ENCODE assay signal across 18 mouse cellular contexts in the genomic region with DNA sequence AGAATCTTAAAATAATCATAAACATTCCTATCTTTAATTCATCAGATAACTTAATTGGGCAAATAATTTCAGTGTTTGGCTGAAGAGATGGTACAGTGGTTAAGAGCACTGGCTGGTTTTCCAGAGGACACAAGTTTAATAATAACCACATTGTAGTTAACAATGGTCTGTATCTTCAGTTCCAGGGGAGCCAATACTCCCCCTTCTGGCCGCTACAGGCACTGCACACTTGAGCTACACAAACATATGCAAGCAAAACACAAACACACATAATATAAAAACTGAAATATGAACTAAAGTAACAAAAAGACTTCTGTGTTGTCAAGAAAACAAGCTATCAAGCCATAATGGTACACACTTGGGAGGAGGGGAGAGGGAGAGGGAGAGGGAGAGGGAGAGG.
DNase-seq lines count a peak whose midpoint lies in the region; ATAC-seq and TF ChIP-seq lines count a peak whose summit lies in the region.
"Had no signal": no experiment of that assay in that cellular context is flagged by ENCODE, and none has a peak within 500 bp of the region (broad histone marks: within the 10 kb centered on the region; RNA-seq: fewer than 3 reads in every experiment).

No protein-coding gene starts in this region.

- TF ChIP-seq CTCF in forebrain, postnatal 0 days (IDR thresholded peaks at IDR 0.05; ENCODE audit: low read depth), result 0 out of 2 replicates have a peak, but pooled peaks have one; percentile 9
- peak; percentile 56 for TF ChIP-seq CTCF in layer of hippocampus, adult 2 months (conservative IDR thresholded peaks at IDR 0.05)

- 68% methylated on average over 1 of the region's 1 CpGs for WGBS in forebrain, postnatal 0 days
- 62% methylated on average over 1 of the region's 1 CpGs for WGBS in forebrain, embryonic 14.5 days

- H3K27me3 ChIP-seq in forebrain, postnatal 0 days (ENCODE audit: insufficient read depth, low read length), result no peaks in the 10 kb centered on the region
- no peaks in the 10 kb centered on the region for H3K27me3 ChIP-seq in forebrain, embryonic 14.5 days (replicated peaks; ENCODE audit: control insufficient read depth, insufficient read depth, low read length)
- H3K27me3 ChIP-seq: kidney, embryonic 15.5 days; limb, embryonic 13.5 days had no signal

- no peak overlapping the region for H3K27ac ChIP-seq in forebrain, postnatal 0 days (ENCODE audit: low read depth, low read length)
- no peak overlapping the region for H3K27ac ChIP-seq in forebrain, embryonic 14.5 days (ENCODE audit: low read depth, low read length)
- H3K27ac ChIP-seq in layer of hippocampus, adult 2 months, result no peak overlapping the region
- H3K27ac ChIP-seq: embryonic facial prominence, embryonic 10.5 days; hindbrain, embryonic 10.5 days; kidney, embryonic 15.5 days; limb, embryonic 13.5 days had no signal

- H3K4me1 ChIP-seq in forebrain, postnatal 0 days (ENCODE audit: insufficient read depth), result no peaks in the 10 kb centered on the region
- no peaks in the 10 kb centered on the region for H3K4me1 ChIP-seq in forebrain, embryonic 14.5 days (ENCODE audit: control insufficient read depth, insufficient read depth, low read length)
- H3K4me1 ChIP-seq: embryonic facial prominence, embryonic 10.5 days; hindbrain, embryonic 10.5 days; kidney, embryonic 15.5 days; limb, embryonic 13.5 days had no signal

- H3K4me3 ChIP-seq in forebrain, postnatal 0 days (ENCODE audit: low read depth, low read length), result no peak overlapping the region
- H3K4me3 ChIP-seq in forebrain, embryonic 14.5 days (ENCODE audit: low read depth, low read length), result no peak overlapping the region
- H3K4me3 ChIP-seq in layer of hippocampus, adult 2 months, result no peak overlapping the region
- H3K4me3 ChIP-seq: embryonic facial prominence, embryonic 10.5 days; hindbrain, embryonic 10.5 days; kidney, embryonic 15.5 days; limb, embryonic 13.5 days had no signal

- no peak overlapping the region for H3K9ac ChIP-seq in forebrain, postnatal 0 days
- no peak overlapping the region for H3K9ac ChIP-seq in forebrain, embryonic 14.5 days (ENCODE audit: low read length)
- H3K9ac ChIP-seq: kidney, embryonic 15.5 days; limb, embryonic 13.5 days had no signal

- no peak overlapping the region for H3K4me2 ChIP-seq in forebrain, postnatal 0 days (ENCODE audit: low read depth)
- no peak overlapping the region for H3K4me2 ChIP-seq in forebrain, embryonic 14.5 days (ENCODE audit: low read length)
- H3K4me2 ChIP-seq: kidney, embryonic 15.5 days; limb, embryonic 13.5 days had no signal

- no peaks in the 10 kb centered on the region for H3K9me3 ChIP-seq in forebrain, postnatal 0 days (ENCODE audit: low read length)
- no peaks in the 10 kb centered on the region for H3K9me3 ChIP-seq in forebrain, embryonic 14.5 days (replicated peaks; ENCODE audit: control insufficient read depth, low read length)
- H3K9me3 ChIP-seq: embryonic facial prominence, embryonic 10.5 days; hindbrain, embryonic 10.5 days; kidney, embryonic 15.5 days; limb, embryonic 13.5 days had no signal

- no peak for DNase-seq in forebrain, postnatal 0 days
- DNase-seq in forebrain, embryonic 14.5 days (ENCODE audit: low spot score), result no peak
- no peak for DNase-seq in layer of hippocampus, adult 2 months (ENCODE audit: low spot score in 2 of 2)
- no peak for DNase-seq in layer of hippocampus, postnatal 10 days (ENCODE audit: low spot score in 2 of 2)
- peak; percentile 50 to 51 for DNase-seq in B cell, adult 2 months
- peak; percentile 26 for DNase-seq in R1 (ENCODE audit: low read depth, low spot score)
- no peak for DNase-seq in urinary bladder, adult 18-20 months (ENCODE audit: low spot score in 2 of 2)
- DNase-seq in thymus, postnatal 10 days (ENCODE audit: low spot score in 2 of 2), result no peak
- DNase-seq: cerebellum, adult 8-10 months; gastrocnemius, postnatal 25 days; layer of hippocampus, postnatal 36 days; retina, postnatal 1 day; thymus, postnatal 36 days had no signal

- no peaks in the 10 kb centered on the region for H3K36me3 ChIP-seq in forebrain, postnatal 0 days (ENCODE audit: insufficient read depth)
- H3K36me3 ChIP-seq in forebrain, embryonic 14.5 days (ENCODE audit: control insufficient read depth, insufficient read depth, low read length), result no peaks in the 10 kb centered on the region
- H3K36me3 ChIP-seq: embryonic facial prominence, embryonic 10.5 days; hindbrain, embryonic 10.5 days; kidney, embryonic 15.5 days; limb, embryonic 13.5 days had no signal

- no peak for ATAC-seq in forebrain, postnatal 0 days
- ATAC-seq in forebrain, embryonic 14.5 days, result no peak
- ATAC-seq: inflammation-experienced regulatory T-cells, adult 6 months had no signal

Comparison
In these comparisons a context has a peak if more than half of its experiments do, and no peak if none do; other contexts are left out.
1. DNase-seq: peak in B cell, adult 2 months (2 of 2) and R1 (single experiment); none in forebrain, postnatal 0 days (single experiment), forebrain, embryonic 14.5 days (single experiment), layer of hippocampus, adult 2 months (0 of 2), layer of hippocampus, postnatal 10 days (0 of 2), urinary bladder, adult 18-20 months (0 of 2) and thymus, postnatal 10 days (0 of 2).